Mouse (Mus musculus) heart, postnatal 0 days (tissue): ENCODE results near the gene Lmo7.

ENCODE experiments used
- CTCF ChIP-seq: IDR thresholded peaks from 2 replicates; pipeline ENCODE4 v1.5.1; 2016; ENCODE audit warnings: antibody characterized with exemption, control low read depth, low read depth
- EP300 ChIP-seq: IDR thresholded peaks from 2 replicates; pipeline ENCODE4 v1.6.1; 2016; ENCODE audit warnings: antibody characterized with exemption, low read depth

DNA sequence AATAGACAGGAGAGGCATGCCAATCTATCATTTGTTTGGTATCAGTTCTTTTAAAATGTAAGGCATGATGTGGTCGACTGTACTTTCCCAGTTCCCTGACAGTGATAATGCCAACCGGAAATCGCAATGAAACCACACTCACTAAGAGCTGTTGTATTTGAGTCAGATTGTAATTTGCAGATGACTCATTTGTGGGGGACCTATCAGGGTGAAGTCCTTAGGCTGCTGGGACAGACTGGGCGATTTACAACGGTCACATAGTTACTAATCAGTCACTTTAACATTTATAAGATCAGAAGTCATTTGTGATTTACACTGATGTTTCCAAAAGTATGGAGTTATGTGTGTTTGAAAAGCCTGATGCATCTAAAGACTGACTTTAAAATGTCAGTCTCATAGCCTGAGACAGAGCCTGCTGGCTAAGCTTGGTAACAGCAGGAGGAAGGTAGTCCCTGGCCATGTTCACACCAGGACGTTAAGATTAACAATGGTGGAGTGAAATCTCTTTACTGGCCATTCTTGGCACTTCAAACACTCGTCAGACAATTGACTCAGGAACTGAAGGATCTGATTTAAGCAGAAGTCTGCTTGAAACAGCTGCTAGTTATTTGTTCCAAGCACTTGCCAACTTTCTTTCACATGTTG lies 149.4 kb downstream of the Lmo7 start:
- peak; percentile 40 for TF ChIP-seq CTCF
- TF ChIP-seq EP300 = no peak
